Mouse (Mus musculus) midbrain, embryonic 11.5 days (tissue): Measurements from ENCODE around the gene C2cd4b. TPM values are rescaled to one million over a fixed set of nuclear protein-coding genes. Genes with fewer than 3 reads are reported as not detected.
"Not testable (repeated sequence)": the region's sequence is repeated elsewhere in the genome, so short reads cannot be mapped to it uniquely, and the experiment has no call there.

Source experiments
- ATAC-seq: fragments of 200-750 bp; cut with Nextera tagmentation; 2 replicates; pipeline ENCODE4 v1.8.0; 2017; ENCODE audit warnings: moderate TSS enrichment, moderate library complexity; ENCODE audit not compliant: low FRiP score
- DNase-seq: peaks from one replicate; pipeline ENCODE4 v3.0.0; 2015; ENCODE audit warnings: low spot score; ENCODE audit errors: missing footprints
- H3K27ac ChIP-seq: fragments of 300-500 bp; sonication (generic); 2 replicates; pipeline ENCODE4 v1.5.1; 2014; ENCODE audit warnings: low read depth, low read length
- H3K27me3 ChIP-seq: fragments of 300-500 bp; sonication (generic); 2 replicates; pipeline ENCODE4 v1.6.1; 2014; ENCODE audit warnings: mild to moderate bottlenecking, low read length, moderate library complexity, mixed read lengths; ENCODE audit not compliant: control insufficient read depth, insufficient read depth
- H3K36me3 ChIP-seq: fragments of 300-500 bp; sonication (generic); 2 replicates; pipeline ENCODE4 v1.6.1; 2014; ENCODE audit warnings: mild to moderate bottlenecking, low read length, moderate library complexity, mixed read lengths; ENCODE audit not compliant: control insufficient read depth, insufficient read depth
- H3K4me1 ChIP-seq: fragments of 300-500 bp; sonication (generic); 2 replicates; pipeline ENCODE4 v1.6.1; 2014; ENCODE audit warnings: low read length; ENCODE audit not compliant: control insufficient read depth, insufficient read depth
- H3K4me2 ChIP-seq: fragments of 300-500 bp; sonication (generic); 2 replicates; pipeline ENCODE4 v1.6.1; 2014; ENCODE audit warnings: mild to moderate bottlenecking, moderate library complexity
- H3K4me3 ChIP-seq: fragments of 300-500 bp; sonication (generic); 2 replicates; pipeline ENCODE4 v1.5.1; 2014; ENCODE audit warnings: low read depth, low read length
- H3K9ac ChIP-seq: fragments of 300-500 bp; sonication (generic); 2 replicates; pipeline ENCODE4 v1.6.1; 2014; ENCODE audit warnings: low read length
- H3K9me3 ChIP-seq: fragments of 300-500 bp; sonication (generic); 2 replicates; pipeline ENCODE4 v1.6.1; 2016; ENCODE audit warnings: low read length; ENCODE audit not compliant: control insufficient read depth
- WGBS: fragments of 180-500 bp; shearing (Covaris S2); extraction: QIAGEN DNeasy Blood & Tissue Kit; methylation state at CpG from one replicate; pipeline ENCODE4 v1.1.7; 2014; 5-methylcytosine and 5-hydroxymethylcytosine counted together
- polyA plus RNA-seq: library from polyadenylated mRNA; unstranded; fragments of >200 nt; fragmentation: Nextera tagmentation; extraction: Ambion mirVana; gene quantifications from 2 replicates; pipeline ENCODE4 v1.2.1, GENCODE M21; 2014

Gene C2cd4b
- polyA plus RNA-seq, 1 experiment from 2014 or later, result not detected

DNA sequence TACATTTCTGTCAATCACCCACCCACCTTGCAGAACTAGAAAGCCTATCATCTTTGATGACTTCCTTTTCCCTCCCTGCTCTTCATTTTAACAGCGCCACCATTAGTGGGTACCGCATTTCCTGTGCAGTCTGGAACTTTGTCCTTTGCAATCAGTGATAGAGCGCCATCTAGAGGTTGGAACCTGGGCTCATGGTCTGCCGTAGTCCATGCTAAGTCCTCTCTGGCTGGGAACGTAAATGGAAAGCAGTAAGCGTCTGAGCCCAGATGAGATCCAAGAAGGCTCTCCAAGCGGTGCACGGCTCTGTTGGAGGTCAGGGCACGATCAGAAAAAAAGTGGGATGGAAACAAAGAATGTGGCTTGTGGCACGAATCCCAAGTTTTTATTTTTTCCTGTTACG, 23.8 kb upstream of the C2cd4b start:
- Histone ChIP-seq H3K27me3 (no peaks in the 10 kb centered on the region), H3K9me3 (no peaks in the 10 kb centered on the region), H3K9ac (no peak overlapping the region), H3K4me2 (no peak overlapping the region), H3K27ac (no peak overlapping the region), H3K4me1 (no peaks in the 10 kb centered on the region), H3K4me3 (no peak overlapping the region), H3K36me3 (no peaks in the 10 kb centered on the region)
- no peak for ATAC-seq
- DNase-seq, result no peak
- 55% methylated on average over 11 of the region's 11 CpGs for WGBS

GRCm38 (mm10) chr9:67741256-67741655, 18.0 kb upstream of the C2cd4b start:
- Histone ChIP-seq H3K27ac (no peak overlapping the region), H3K9ac (no peak overlapping the region), H3K27me3 (no peaks in the 10 kb centered on the region), H3K4me3 (no peak overlapping the region), H3K4me2 (no peak overlapping the region), H3K9me3 (no peaks in the 10 kb centered on the region), H3K36me3 (no peaks in the 10 kb centered on the region), H3K4me1 (no peaks in the 10 kb centered on the region)
- ATAC-seq (no peak), DNase-seq (no peak)
- 86% methylated on average over 2 of the region's 2 CpGs for WGBS

- WGBS, result 88% methylated on average over 16 of the region's 16 CpGs
- H3K27me3 ChIP-seq, result peaks cover 2% of the 10 kb centered on the region; the same call in 1 of the 2 replicates
- H3K9ac ChIP-seq, result no peak overlapping the region
- H3K4me1 ChIP-seq, result no peaks in the 10 kb centered on the region
- no peaks in the 10 kb centered on the region for H3K9me3 ChIP-seq
- no peak overlapping the region for H3K27ac ChIP-seq
- DNase-seq, result no peak
- ATAC-seq, result no peak
- no peaks in the 10 kb centered on the region for H3K36me3 ChIP-seq
- no peak overlapping the region for H3K4me2 ChIP-seq
- no peak overlapping the region for H3K4me3 ChIP-seq
Measured at GRCm38 (mm10) chr9:67753411-67754182, 5.6 kb upstream of the C2cd4b start.

DNA sequence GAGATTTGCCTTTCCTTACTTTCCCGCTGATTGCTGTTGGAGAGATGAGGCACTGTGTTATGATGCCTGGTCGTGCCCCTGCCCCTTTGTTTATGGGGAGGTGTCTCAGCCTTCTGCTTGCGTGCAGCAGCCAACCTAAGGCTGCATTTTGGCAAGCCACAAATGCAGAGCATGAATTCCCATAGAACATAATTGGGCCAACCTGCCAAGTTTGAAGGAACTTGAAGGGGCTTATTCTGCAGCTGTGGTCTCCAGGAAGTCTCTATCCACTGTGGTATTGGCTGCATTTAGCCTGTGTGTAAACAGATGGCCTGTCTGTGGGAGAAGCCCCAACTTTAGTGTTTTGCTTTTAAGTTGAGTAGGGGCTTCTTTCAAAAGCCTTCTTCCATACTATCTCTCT, 4.5 kb upstream of the C2cd4b start:
- DNase-seq (no peak), ATAC-seq (no peak)
- Histone ChIP-seq H3K4me3 (no peak overlapping the region), H3K9me3 (no peaks in the 10 kb centered on the region), H3K4me2 (no peak overlapping the region), H3K36me3 (no peaks in the 10 kb centered on the region), H3K4me1 (peaks cover 8% of the 10 kb centered on the region), H3K27ac (no peak overlapping the region), H3K27me3 (peaks cover 13% of the 10 kb centered on the region), H3K9ac (no peak overlapping the region)
- WGBS, result 87% methylated on average over 3 of the region's 3 CpGs

DNA sequence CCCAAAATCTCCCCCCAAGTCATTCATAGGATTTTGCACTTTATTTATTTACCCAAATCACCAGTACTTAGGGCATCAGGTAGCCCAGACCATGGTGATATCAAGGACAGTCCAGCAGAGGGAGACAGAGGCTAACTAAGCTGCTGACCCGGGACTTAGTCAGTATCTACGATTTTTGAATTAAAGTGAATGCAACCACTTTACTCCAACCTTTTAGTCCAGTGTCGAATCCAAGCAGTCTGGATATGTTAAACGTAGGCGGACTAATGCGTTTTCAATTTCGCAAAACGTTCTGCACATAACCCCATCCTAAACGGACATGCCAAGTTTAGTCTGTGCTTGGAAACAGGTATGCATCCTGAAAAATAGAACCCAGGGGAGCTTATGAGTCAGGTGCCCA, 551 bp upstream of the C2cd4b start:
- ATAC-seq (no peak), DNase-seq (peak; percentile 95)
- peaks cover 13% of the 10 kb centered on the region for H3K4me1 ChIP-seq
- WGBS, result 6% methylated on average over 9 of the region's 9 CpGs
- no peak overlapping the region for H3K27ac ChIP-seq
- no peak overlapping the region for H3K9ac ChIP-seq
- H3K4me3 ChIP-seq, result 0 out of 2 replicates have a peak overlapping the region, but pooled peaks have one; percentile 61
- no peaks in the 10 kb centered on the region for H3K36me3 ChIP-seq
- H3K9me3 ChIP-seq, result no peaks in the 10 kb centered on the region
- peaks cover 19% of the 10 kb centered on the region for H3K27me3 ChIP-seq
- peak overlapping the region; percentile 92; the same call in 1 of the 2 replicates for H3K4me2 ChIP-seq

DNA sequence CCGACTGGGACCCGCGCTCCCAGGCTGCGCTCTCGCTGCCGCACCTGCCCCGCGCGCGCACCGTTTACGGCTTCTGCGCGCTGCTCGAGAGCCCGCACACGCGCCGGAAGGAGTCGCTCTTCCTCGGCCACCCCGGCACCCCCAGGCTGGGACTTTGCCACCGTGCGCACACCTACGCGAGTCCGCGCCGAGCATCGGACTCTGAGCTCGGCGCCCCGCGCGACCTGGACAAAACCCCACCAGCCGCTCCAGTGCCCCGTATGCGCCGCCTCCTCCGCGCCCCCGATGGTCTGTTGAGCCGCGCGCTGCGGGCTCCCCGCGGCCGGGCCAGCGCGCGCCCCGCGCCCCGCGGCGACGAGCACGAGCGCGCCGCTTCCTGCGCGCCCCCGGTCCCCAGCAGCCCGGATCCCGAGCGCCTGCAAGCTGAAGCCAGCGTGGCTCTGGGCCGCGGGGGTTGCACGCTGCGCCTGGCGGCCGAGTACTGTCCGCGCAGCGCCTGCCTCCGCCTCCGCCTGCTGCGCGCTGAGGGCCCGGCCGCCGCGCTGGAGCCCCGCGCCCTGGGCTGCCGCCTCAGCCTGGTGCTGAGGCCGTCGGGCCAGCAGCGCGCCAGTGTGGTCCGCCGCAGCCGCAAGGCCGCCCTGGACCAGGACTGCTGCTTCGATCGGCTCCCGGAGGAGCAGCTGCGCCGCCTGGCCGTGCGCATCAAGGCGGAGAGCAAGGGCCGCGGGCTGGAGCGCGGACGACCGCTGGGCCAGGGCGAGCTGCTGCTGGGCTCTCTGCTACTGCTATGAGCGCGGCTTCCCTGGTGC, 923 bp downstream of the C2cd4b start:
- H3K4me2 ChIP-seq, result peak overlapping the region; percentile 92
- ATAC-seq, result peak; percentile 94
- H3K27me3 ChIP-seq, result peaks cover 19% of the 10 kb centered on the region
- WGBS, result under 1% methylated on average over 84 of the region's 114 CpGs
- H3K4me1 ChIP-seq, result peaks cover 13% of the 10 kb centered on the region
- H3K36me3 ChIP-seq, H3K9me3 ChIP-seq, H3K27ac ChIP-seq: not testable (repeated sequence)
- peak overlapping the region; percentile 69 for H3K9ac ChIP-seq
- DNase-seq, result peak; percentile 96
- peak overlapping the region; percentile 61 for H3K4me3 ChIP-seq

DNA sequence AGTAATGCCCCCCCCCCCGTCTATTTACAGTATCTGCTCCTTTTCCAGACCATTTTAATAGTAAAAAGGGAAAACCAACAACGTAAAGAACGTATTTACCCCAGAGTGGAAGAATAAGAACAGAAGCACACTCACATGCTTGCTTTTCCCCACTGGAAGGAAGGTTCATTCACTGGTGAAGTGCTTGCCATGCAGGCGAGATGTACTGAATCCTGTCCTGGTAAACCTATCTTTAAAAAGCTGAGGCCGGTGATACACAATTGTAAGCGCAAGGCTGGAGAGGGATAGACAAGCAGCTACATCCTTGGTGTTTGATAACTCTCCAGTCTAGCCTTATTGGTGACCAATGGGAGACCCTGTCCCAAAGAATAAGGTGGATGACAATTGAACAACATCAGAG, 1.8 kb downstream of the C2cd4b start:
- WGBS, result 64% methylated on average over 6 of the region's 6 CpGs
- H3K27me3 ChIP-seq, result peaks cover 19% of the 10 kb centered on the region
- DNase-seq, result peak; percentile 89
- H3K4me3 ChIP-seq, result peak overlapping the region; percentile 61; the same call in 1 of the 2 replicates
- no peak for ATAC-seq
- no peaks in the 10 kb centered on the region for H3K9me3 ChIP-seq
- H3K4me1 ChIP-seq, result peaks cover 13% of the 10 kb centered on the region
- no peak overlapping the region for H3K27ac ChIP-seq
- peak overlapping the region; percentile 92 for H3K4me2 ChIP-seq
- peak overlapping the region; percentile 69; the same call in 1 of the 2 replicates for H3K9ac ChIP-seq
- H3K36me3 ChIP-seq, result no peaks in the 10 kb centered on the region

GRCm38 (mm10) chr9:67763326-67763725, 4.1 kb downstream of the C2cd4b start:
- WGBS, result 67% methylated on average over 4 of the region's 4 CpGs

DNA sequence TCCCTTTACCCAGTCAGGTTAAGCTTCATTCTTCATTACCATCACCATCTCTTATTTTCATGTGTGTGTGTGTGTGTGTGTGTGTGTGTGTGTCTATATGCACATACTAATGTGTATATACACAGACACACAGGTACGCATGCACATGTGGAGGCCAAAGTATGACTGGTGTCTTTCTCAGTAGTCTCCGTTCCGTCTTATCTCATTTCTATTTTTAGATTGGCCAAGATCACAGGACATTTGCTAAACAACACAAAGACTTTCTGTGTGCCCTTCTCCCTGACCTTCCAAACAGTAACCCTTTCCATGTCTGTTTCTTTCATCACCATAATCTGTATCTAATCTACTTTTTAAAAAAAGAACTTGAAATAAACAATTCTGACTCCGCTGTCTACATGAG, 7.2 kb downstream of the C2cd4b start:
- no peaks in the 10 kb centered on the region for H3K9me3 ChIP-seq
- H3K36me3 ChIP-seq, result no peaks in the 10 kb centered on the region
- 92% methylated on average over 4 of the region's 4 CpGs for WGBS
- H3K4me1 ChIP-seq, result no peaks in the 10 kb centered on the region
- H3K4me2 ChIP-seq, result no peak overlapping the region
- ATAC-seq (no peak), DNase-seq (no peak)
- H3K9ac ChIP-seq, result no peak overlapping the region
- no peaks in the 10 kb centered on the region for H3K27me3 ChIP-seq
- H3K27ac ChIP-seq, result no peak overlapping the region
- no peak overlapping the region for H3K4me3 ChIP-seq

More at GRCm38 (mm10) chr9:67763326-67763725, 4.1 kb downstream of the C2cd4b start:
- Histone ChIP-seq H3K27ac (no peak overlapping the region), H3K27me3 (peaks cover 18% of the 10 kb centered on the region), H3K4me1 (peaks cover 13% of the 10 kb centered on the region), H3K36me3 (no peaks in the 10 kb centered on the region), H3K4me3 (no peak overlapping the region), H3K4me2 (no peak overlapping the region), H3K9me3 (no peaks in the 10 kb centered on the region), H3K9ac (no peak overlapping the region)
- ATAC-seq (no peak), DNase-seq (no peak)
